In the genomic region with DNA sequence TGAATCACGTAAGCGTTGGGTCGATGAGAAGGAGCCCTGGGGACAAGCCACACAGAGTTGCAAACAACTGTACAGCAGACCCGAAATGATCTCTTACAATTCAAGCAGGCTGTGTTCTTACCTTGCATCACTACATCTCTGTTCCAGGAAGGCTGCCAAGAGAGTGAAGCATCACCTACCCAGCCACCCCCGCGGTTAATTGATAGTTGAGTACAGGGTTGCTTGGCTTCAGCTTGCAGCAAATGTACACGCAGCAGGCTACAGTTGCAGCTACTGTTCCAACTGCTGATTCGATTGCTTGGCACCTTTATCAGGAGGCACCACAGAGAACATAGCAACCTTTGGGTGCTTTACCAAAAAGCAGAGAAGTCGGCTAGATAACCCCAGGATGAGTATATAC, we compare ENCODE assay signal across 18 mouse cellular contexts.
DNase-seq lines count a peak whose midpoint lies in the region; ATAC-seq lines count a peak whose summit lies in the region.
"Had no signal": no experiment of that assay in that cellular context is flagged by ENCODE, and none has a peak within 500 bp of the region (broad histone marks: within the 10 kb centered on the region; RNA-seq: fewer than 3 reads in every experiment).

No protein-coding gene starts in this region.

- H3K4me3 ChIP-seq in kidney, embryonic 15.5 days (replicated peaks), result no peak overlapping the region
- H3K4me3 ChIP-seq: heart, embryonic 10.5 days; liver, embryonic 12.5 days; megakaryocyte, embryonic 14.5 days had no signal

- H3K4me1 ChIP-seq in kidney, embryonic 15.5 days, result peaks cover 8% of the 10 kb centered on the region; the same call in 1 of the 2 replicates
- H3K4me1 ChIP-seq: liver, embryonic 12.5 days; megakaryocyte, embryonic 14.5 days had no signal

- no peaks in the 10 kb centered on the region for H3K36me3 ChIP-seq in kidney, embryonic 15.5 days
- H3K36me3 ChIP-seq: G1E; heart, embryonic 10.5 days; liver, embryonic 12.5 days had no signal

- no peaks in the 10 kb centered on the region for H3K9me3 ChIP-seq in kidney, embryonic 15.5 days (replicated peaks)
- H3K9me3 ChIP-seq: heart, embryonic 10.5 days; liver, embryonic 12.5 days had no signal

- no peak for ATAC-seq in kidney, embryonic 15.5 days (replicated peaks; ENCODE audit: low FRiP score)
- ATAC-seq: forebrain, embryonic 14.5 days; intestine, embryonic 16.5 days; liver, embryonic 12.5 days had no signal

- H3K27me3 ChIP-seq in kidney, embryonic 15.5 days, result no peaks in the 10 kb centered on the region
- H3K27me3 ChIP-seq: liver, embryonic 12.5 days; megakaryocyte, embryonic 14.5 days had no signal

- H3K9ac ChIP-seq in kidney, embryonic 15.5 days, result no peak overlapping the region
- H3K9ac ChIP-seq: liver, embryonic 12.5 days had no signal

- 80% methylated on average over 9 of the region's 9 CpGs for WGBS in kidney, embryonic 15.5 days

- no peak overlapping the region for H3K27ac ChIP-seq in kidney, embryonic 15.5 days
- H3K27ac ChIP-seq: heart, embryonic 10.5 days; liver, embryonic 12.5 days had no signal

- no peak overlapping the region for H3K4me2 ChIP-seq in kidney, embryonic 15.5 days
- H3K4me2 ChIP-seq: liver, embryonic 12.5 days had no signal

- DNase-seq in layer of hippocampus, adult 11-12 months (ENCODE audit: low spot score), result peak; percentile 66
- DNase-seq in layer of hippocampus, postnatal 25 days (ENCODE audit: extremely low spot score in 1 of 2, low spot score in 1 of 2), result no peak
- peak; percentile 13 to 34 for DNase-seq in right cerebral cortex, postnatal 36 days (ENCODE audit: low spot score in 2 of 2)
- DNase-seq in right cerebral cortex, postnatal 4 days, result no peak
- DNase-seq in layer of hippocampus, adult 9-10 months (ENCODE audit: low spot score), result peak; percentile 46
- no peak for DNase-seq in heart, postnatal 4 days
- DNase-seq: adrenal gland, adult 8-10 months; cerebellum, adult 9-10 months; embryo, embryonic 11 days; heart, postnatal 36 days; kidney, postnatal 10 days had no signal

Comparison
In these comparisons a context has a peak if more than half of its experiments do, and no peak if none do; other contexts are left out.
1. DNase-seq: peak in layer of hippocampus, adult 11-12 months (single experiment), right cerebral cortex, postnatal 36 days (2 of 2) and layer of hippocampus, adult 9-10 months (single experiment); none in layer of hippocampus, postnatal 25 days (0 of 2), right cerebral cortex, postnatal 4 days (single experiment) and heart, postnatal 4 days (single experiment).